Mouse (Mus musculus): ENCODE results near the gene Tmem150a. TPM values are rescaled to one million over a fixed set of nuclear protein-coding genes. Genes with fewer than 3 reads are reported as not detected.
A peak's percentile ranks its signal among the peaks of the same experiment; 100 is the strongest.

The Tmem150a gene
- total and polyA plus RNA-seq, 2 experiments from 2014 or later = 17.2 to 24.3 TPM

DNA sequence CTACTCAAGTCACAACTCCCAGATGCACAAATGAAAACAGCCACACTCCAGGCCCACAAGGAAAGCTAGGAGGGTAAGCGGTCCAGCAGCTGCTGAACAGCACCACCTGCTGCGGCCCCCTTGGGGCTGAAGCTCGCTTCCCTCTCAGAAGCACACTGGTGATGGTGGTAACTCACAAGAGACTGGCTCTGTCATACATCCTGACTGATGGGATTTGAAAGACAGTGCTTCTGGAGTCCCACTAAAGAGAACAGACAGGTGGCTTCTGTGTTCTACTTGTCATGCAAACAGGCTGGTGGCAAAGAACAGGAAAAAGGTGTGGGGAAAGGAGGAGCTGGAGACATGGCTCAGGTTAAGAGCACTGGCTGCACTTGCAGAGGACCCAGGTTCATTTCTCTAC is 32.3 kb upstream of the Tmem150a start:
- TF ChIP-seq CTCF (IDR thresholded peaks at IDR 0.05; ENCODE audit: low read depth) = no peak
- Histone ChIP-seq H3K9ac (no peak overlapping the region), H3K4me3 (ENCODE audit: low read depth, low read length) (no peak overlapping the region), H3K9me3 (ENCODE audit: low read length) (no peaks in the 10 kb centered on the region), H3K27me3 (ENCODE audit: insufficient read depth, low read length) (no peaks in the 10 kb centered on the region), H3K4me2 (ENCODE audit: low read depth) (no peak overlapping the region), H3K27ac (ENCODE audit: low read depth, low read length) (no peak overlapping the region), H3K36me3 (ENCODE audit: insufficient read depth) (peaks cover 73% of the 10 kb centered on the region), H3K4me1 (ENCODE audit: insufficient read depth) (no peaks in the 10 kb centered on the region)
- DNase-seq (no peak), ATAC-seq (no peak)
- WGBS = 89% methylated on average over 3 of the region's 3 CpGs

DNA sequence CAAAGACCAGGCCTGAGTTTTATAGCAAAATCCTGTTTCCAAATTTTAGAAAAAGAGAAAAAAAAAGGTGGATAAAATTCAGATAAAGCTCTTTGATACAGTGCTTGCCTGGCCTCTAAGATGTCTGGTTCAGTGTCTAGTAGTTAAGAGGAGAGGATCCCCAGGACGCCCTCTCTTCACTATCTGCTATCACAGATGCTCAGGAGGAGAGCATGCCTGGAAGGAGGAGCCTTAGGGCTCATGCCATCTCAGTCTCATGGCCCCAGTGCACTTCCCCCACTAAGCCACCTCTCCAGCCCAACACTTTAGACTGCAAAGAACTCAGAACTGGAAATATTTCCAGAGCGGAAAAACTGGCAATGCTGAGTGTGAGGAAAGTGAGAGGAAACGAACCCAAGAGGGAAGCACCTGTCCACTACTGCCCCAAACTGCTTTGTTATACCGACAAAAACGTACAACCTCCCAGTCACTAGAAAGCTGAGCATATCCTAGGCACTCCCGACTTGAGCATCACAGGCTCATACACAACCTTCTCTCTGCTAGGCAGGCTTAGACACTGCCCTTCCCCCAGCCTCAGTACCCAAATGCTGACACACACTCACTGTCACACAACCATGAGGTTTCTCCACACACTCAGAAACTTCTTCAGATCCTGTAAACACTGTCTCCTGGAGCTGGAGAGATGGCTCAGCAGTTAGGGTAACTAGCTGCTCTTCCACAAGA is 31.3 kb upstream of the Tmem150a start:
- TF ChIP-seq CTCF (IDR thresholded peaks at IDR 0.05; ENCODE audit: low read depth) = no peak
- 96% methylated on average over 6 of the region's 6 CpGs for WGBS

DNA sequence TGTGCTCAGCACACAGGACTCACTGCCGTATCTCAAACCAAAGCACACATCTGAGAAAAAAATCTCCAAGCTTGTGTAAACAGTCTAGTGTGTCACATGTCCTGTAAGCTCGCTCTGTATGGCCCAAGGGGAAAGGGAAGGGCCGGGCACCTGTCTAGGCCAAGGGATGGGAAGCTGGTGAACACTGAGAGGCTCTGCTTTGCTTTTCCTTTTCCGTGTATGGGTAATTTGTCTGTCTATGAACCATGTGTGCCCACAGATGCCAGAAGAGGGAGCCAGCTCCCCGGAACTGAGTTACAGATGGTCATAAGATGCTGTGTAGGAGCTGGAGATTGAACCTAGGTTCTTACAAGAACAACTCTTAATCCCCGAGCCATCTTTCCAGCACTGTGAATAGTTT is 29.0 kb upstream of the Tmem150a start:
- no peaks in the 10 kb centered on the region for H3K9me3 ChIP-seq (ENCODE audit: low read length)
- ATAC-seq (no peak; the same call in 1 of the 2 replicates), DNase-seq (peak; percentile 26)
- H3K4me2 ChIP-seq (ENCODE audit: low read depth) = no peak overlapping the region
- no peak overlapping the region for H3K27ac ChIP-seq (ENCODE audit: low read depth, low read length)
- no peaks in the 10 kb centered on the region for H3K4me1 ChIP-seq (ENCODE audit: insufficient read depth)
- no peaks in the 10 kb centered on the region for H3K27me3 ChIP-seq (ENCODE audit: insufficient read depth, low read length)
- H3K4me3 ChIP-seq (ENCODE audit: low read depth, low read length) = no peak overlapping the region
- 77% methylated on average over 6 of the region's 6 CpGs for WGBS
- no peak overlapping the region for H3K9ac ChIP-seq
- TF ChIP-seq CTCF (IDR thresholded peaks at IDR 0.05; ENCODE audit: low read depth) = peak; percentile 44
- H3K36me3 ChIP-seq (ENCODE audit: insufficient read depth) = peaks cover 72% of the 10 kb centered on the region

More for the DNA sequence above, 31.3 kb upstream of the Tmem150a start:
- Histone ChIP-seq H3K4me2 (ENCODE audit: low read depth) (no peak overlapping the region), H3K27ac (ENCODE audit: low read depth, low read length) (no peak overlapping the region), H3K9ac (no peak overlapping the region), H3K36me3 (ENCODE audit: insufficient read depth) (peaks cover 76% of the 10 kb centered on the region), H3K4me3 (ENCODE audit: low read depth, low read length) (no peak overlapping the region), H3K9me3 (ENCODE audit: low read length) (no peaks in the 10 kb centered on the region), H3K4me1 (ENCODE audit: insufficient read depth) (no peaks in the 10 kb centered on the region), H3K27me3 (ENCODE audit: insufficient read depth, low read length) (no peaks in the 10 kb centered on the region)
- DNase-seq (no peak), ATAC-seq (no peak)

DNA sequence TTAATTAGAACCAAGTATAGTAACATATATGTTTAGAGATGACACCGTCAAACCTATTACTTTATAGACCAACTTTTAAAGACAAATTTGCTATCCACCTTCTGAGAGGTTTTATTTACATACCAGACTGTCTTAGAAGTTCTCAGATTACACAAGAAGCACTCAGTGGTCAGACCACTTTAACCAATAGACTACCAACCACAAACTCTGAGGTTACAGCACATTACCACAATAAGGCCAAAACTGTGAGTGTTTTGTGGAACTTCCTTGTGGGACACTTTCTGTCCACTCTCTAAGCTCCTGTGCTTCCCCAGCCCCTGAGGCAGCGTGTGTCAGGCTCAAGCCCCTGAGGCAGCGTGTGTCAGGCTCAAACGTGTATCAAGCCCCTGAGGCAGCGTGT is 26.2 kb upstream of the Tmem150a start:
- TF ChIP-seq CTCF (IDR thresholded peaks at IDR 0.05; ENCODE audit: low read depth) = no peak
- Histone ChIP-seq H3K27me3 (ENCODE audit: insufficient read depth, low read length) (no peaks in the 10 kb centered on the region), H3K4me3 (ENCODE audit: low read depth, low read length) (no peak overlapping the region), H3K9me3 (ENCODE audit: low read length) (no peaks in the 10 kb centered on the region), H3K9ac (no peak overlapping the region), H3K4me2 (ENCODE audit: low read depth) (no peak overlapping the region), H3K27ac (ENCODE audit: low read depth, low read length) (no peak overlapping the region), H3K4me1 (ENCODE audit: insufficient read depth) (no peaks in the 10 kb centered on the region), H3K36me3 (ENCODE audit: insufficient read depth) (peaks cover 68% of the 10 kb centered on the region)
- ATAC-seq (no peak), DNase-seq (no peak)
- 93% methylated on average over 5 of the region's 5 CpGs for WGBS

DNA sequence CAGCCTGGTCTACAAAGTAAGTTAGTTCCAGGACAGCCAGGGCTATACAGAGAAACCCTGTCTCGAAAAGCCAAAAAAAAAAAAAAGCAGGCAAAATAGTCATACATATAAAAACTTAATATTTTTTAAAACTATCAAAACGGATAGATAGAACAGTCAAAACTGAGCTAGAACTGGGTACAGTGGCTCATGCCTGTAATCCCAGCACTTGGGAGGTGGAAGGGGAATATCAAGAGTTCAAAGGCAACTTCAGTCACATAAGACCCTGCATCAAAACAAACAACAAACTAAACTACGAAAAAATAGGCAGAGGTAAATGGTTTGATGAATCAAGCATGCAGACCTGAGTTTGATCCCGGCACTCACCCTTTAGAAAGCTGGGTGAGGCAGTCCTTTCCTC is 25.1 kb upstream of the Tmem150a start:
- 87% methylated on average over 4 of the region's 4 CpGs for WGBS

DNA sequence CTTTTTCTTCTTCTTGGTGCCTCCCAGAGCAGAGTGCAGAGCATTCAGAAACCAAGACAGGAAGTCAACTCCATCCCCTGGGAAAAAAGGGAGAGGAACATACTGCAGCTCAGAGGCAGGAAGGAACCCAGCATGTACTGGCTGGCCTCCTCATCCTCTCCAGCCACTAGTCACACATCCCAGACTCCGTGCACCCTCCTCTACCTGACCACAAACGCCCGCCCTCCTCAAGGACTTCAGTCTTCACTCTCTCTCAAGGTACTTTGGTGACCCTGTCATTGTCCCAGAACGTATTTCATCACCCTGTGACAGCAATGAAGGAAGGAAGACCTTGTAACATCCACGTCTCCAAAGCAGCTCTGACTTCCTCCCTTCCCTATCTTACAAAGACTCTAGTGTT is 22.1 kb upstream of the Tmem150a start:
- H3K9me3 ChIP-seq (ENCODE audit: low read length) = no peaks in the 10 kb centered on the region
- no peak for ATAC-seq
- H3K27me3 ChIP-seq (ENCODE audit: insufficient read depth, low read length) = no peaks in the 10 kb centered on the region
- no peak overlapping the region for H3K9ac ChIP-seq
- H3K4me2 ChIP-seq (ENCODE audit: low read depth) = no peak overlapping the region
- H3K4me3 ChIP-seq (ENCODE audit: low read depth, low read length) = no peak overlapping the region
- peaks cover 78% of the 10 kb centered on the region for H3K36me3 ChIP-seq (ENCODE audit: insufficient read depth)
- WGBS = 86% methylated on average over 5 of the region's 5 CpGs
- no peak for TF ChIP-seq CTCF (IDR thresholded peaks at IDR 0.05; ENCODE audit: low read depth)
- no peak overlapping the region for H3K27ac ChIP-seq (ENCODE audit: low read depth, low read length)
- no peak for DNase-seq
- H3K4me1 ChIP-seq (ENCODE audit: insufficient read depth) = no peaks in the 10 kb centered on the region

More for the DNA sequence above, 25.1 kb upstream of the Tmem150a start:
- Histone ChIP-seq H3K27me3 (ENCODE audit: insufficient read depth, low read length) (no peaks in the 10 kb centered on the region), H3K36me3 (ENCODE audit: insufficient read depth) (peaks cover 68% of the 10 kb centered on the region), H3K9me3 (ENCODE audit: low read length) (no peaks in the 10 kb centered on the region), H3K4me1 (ENCODE audit: insufficient read depth) (no peaks in the 10 kb centered on the region), H3K4me3 (ENCODE audit: low read depth, low read length) (no peak overlapping the region), H3K9ac (no peak overlapping the region), H3K27ac (ENCODE audit: low read depth, low read length) (no peak overlapping the region), H3K4me2 (ENCODE audit: low read depth) (no peak overlapping the region)
- DNase-seq (no peak), ATAC-seq (no peak)
- no peak for TF ChIP-seq CTCF (IDR thresholded peaks at IDR 0.05; ENCODE audit: low read depth)

DNA sequence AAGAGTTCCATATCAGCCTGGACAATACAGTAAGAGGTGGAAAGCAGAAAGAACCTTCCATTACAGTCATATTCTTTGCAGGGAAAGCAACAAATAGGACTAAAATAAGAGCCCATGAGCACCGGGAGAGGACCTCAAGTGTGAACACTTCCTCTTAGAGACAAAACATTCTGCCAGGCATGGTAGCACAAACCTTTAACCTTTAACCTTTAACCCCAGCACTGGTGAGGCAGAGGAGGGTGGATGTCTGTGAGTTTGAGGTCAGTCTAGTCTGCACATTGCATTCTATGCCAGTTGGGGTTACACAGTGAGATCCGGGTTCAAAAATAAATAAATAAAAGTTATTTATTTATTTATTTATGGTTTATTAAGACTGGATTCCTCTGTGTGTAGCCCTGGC is 14.8 kb upstream of the Tmem150a start:
- WGBS = 72% methylated on average over 2 of the region's 2 CpGs
- ATAC-seq = no peak

More for the DNA sequence above, 14.8 kb upstream of the Tmem150a start:
- no peak overlapping the region for H3K4me3 ChIP-seq (ENCODE audit: low read depth, low read length)
- H3K4me1 ChIP-seq (ENCODE audit: insufficient read depth) = peaks cover 10% of the 10 kb centered on the region
- TF ChIP-seq CTCF (IDR thresholded peaks at IDR 0.05; ENCODE audit: low read depth) = no peak
- H3K36me3 ChIP-seq (ENCODE audit: insufficient read depth) = peaks cover 30% of the 10 kb centered on the region
- H3K9me3 ChIP-seq (ENCODE audit: low read length) = no peaks in the 10 kb centered on the region
- no peak overlapping the region for H3K4me2 ChIP-seq (ENCODE audit: low read depth)
- H3K27me3 ChIP-seq (ENCODE audit: insufficient read depth, low read length) = no peaks in the 10 kb centered on the region
- no peak overlapping the region for H3K27ac ChIP-seq (ENCODE audit: low read depth, low read length)
- H3K9ac ChIP-seq = no peak overlapping the region
- no peak for DNase-seq

All from forebrain, postnatal 0 days (tissue).